Mouse (Mus musculus) thymus, postnatal 36 days (tissue): ENCODE measurements around the gene Egflam.

Experiments used
- DNase-seq, 2 experiments: peaks; one replicate each; pipeline ENCODE4 v3.0.0; 2022; ENCODE audit warnings: mixed read lengths in 2 of 2

Gene Egflam

GRCm38 (mm10) chr15:7215845-7216244 is 182.3 kb downstream of the Egflam start:
- no peak for DNase-seq

GRCm38 (mm10) chr15:7213683-7214082 is 184.5 kb downstream of the Egflam start:
- no peak for DNase-seq

GRCm38 (mm10) chr15:7208180-7208579 is 190.0 kb downstream of the Egflam start:
- no peak for DNase-seq

GRCm38 (mm10) chr15:7207292-7207691 is 190.9 kb downstream of the Egflam start:
- DNase-seq = no peak

GRCm38 (mm10) chr15:7206110-7206509 is 192.1 kb downstream of the Egflam start:
- DNase-seq = no peak

GRCm38 (mm10) chr15:7204917-7205316 is 193.3 kb downstream of the Egflam start:
- no peak for DNase-seq

GRCm38 (mm10) chr15:7203606-7204330 is 194.4 kb downstream of the Egflam start:
- no peak for DNase-seq

GRCm38 (mm10) chr15:7202981-7203380 is 195.2 kb downstream of the Egflam start:
- no peak for DNase-seq

- DNase-seq = no peak
Observed at GRCm38 (mm10) chr15:7201421-7202380, 196.5 kb downstream of the Egflam start.

- no peak for DNase-seq
Observed at GRCm38 (mm10) chr15:7200286-7200685, 197.9 kb downstream of the Egflam start.

GRCm38 (mm10) chr15:7198816-7199215 is 199.4 kb downstream of the Egflam start:
- no peak for DNase-seq

- DNase-seq = no peak
Observed at GRCm38 (mm10) chr15:7197652-7198445, 200.3 kb downstream of the Egflam start.

GRCm38 (mm10) chr15:7194748-7195221 is 203.4 kb downstream of the Egflam start:
- no peak for DNase-seq

- DNase-seq = no peak
Observed at GRCm38 (mm10) chr15:7194147-7194720, 204.0 kb downstream of the Egflam start.

- DNase-seq = no peak
Observed at GRCm38 (mm10) chr15:7192582-7192981, 205.6 kb downstream of the Egflam start.

GRCm38 (mm10) chr15:7191074-7191473 is 207.1 kb downstream of the Egflam start:
- no peak for DNase-seq

- no peak for DNase-seq
Observed at GRCm38 (mm10) chr15:7189678-7190454, 208.3 kb downstream of the Egflam start.

GRCm38 (mm10) chr15:7187682-7188081 is 210.5 kb downstream of the Egflam start:
- DNase-seq = no peak

- no peak for DNase-seq
Observed at GRCm38 (mm10) chr15:7180576-7180975, 217.6 kb downstream of the Egflam start.

- no peak for DNase-seq
Observed at GRCm38 (mm10) chr15:7173776-7174175, 224.4 kb downstream of the Egflam start.

- no peak for DNase-seq
Observed at GRCm38 (mm10) chr15:7173346-7173745, 224.8 kb downstream of the Egflam start.

- DNase-seq = no peak
Observed at GRCm38 (mm10) chr15:7172875-7173274, 225.3 kb downstream of the Egflam start.
